Mouse (Mus musculus) large intestine, adult 2 months (tissue): ENCODE results near the gene 4933417A18Rik. TPM values are rescaled to one million over a fixed set of nuclear protein-coding genes. Genes with fewer than 3 reads are reported as not detected.
"Not testable (repeated sequence)": the region's sequence is repeated elsewhere in the genome, so short reads cannot be mapped to it uniquely, and the experiment has no call there.

Experiments
- DNase-seq: peaks from one replicate; pipeline ENCODE4 v3.0.0-alpha.2; 2012; ENCODE audit warnings: low read depth, low spot score
- WGBS: fragments of 180-500 bp; shearing (Covaris S2); methylation state at CpG from one replicate; pipeline ENCODE4 v1.1.7; 2018; 5-methylcytosine and 5-hydroxymethylcytosine counted together
- polyA plus RNA-seq: library from polyadenylated mRNA; depleted of rRNA; stranded (reverse); fragments of >200 nt; gene quantifications from 2 replicates; pipeline ENCODE4 v1.2.3, GENCODE M21; 2012; rRNA removed

Gene 4933417A18Rik
- not detected in 2 replicates for polyA plus RNA-seq

- DNase-seq = no peak
- 77% methylated on average over 4 of the region's 4 CpGs for WGBS
These were observed at the start of gene 4933417A18Rik, which contains the start of gene Fam217a for GRCm38 (mm10) chr13:34924210-34924609. 4933417A18Rik (plus strand) TSS chr13:34924409. Fam217a (minus strand) TSS chr13:34924310.

GRCm38 (mm10) chr13:34874736-34875135, 49.5 kb upstream of the 4933417A18Rik start:
- 7% methylated on average over 13 of the region's 13 CpGs for WGBS
- DNase-seq = not testable (repeated sequence)

- peak; percentile 74 for DNase-seq
- WGBS = under 1% methylated on average over 40 of the region's 40 CpGs
These were observed 49.0 kb upstream of the 4933417A18Rik start, which contains the start of gene Prpf4b for GRCm38 (mm10) chr13:34875166-34875710. Prpf4b (plus strand) TSS chr13:34875302.

DNA sequence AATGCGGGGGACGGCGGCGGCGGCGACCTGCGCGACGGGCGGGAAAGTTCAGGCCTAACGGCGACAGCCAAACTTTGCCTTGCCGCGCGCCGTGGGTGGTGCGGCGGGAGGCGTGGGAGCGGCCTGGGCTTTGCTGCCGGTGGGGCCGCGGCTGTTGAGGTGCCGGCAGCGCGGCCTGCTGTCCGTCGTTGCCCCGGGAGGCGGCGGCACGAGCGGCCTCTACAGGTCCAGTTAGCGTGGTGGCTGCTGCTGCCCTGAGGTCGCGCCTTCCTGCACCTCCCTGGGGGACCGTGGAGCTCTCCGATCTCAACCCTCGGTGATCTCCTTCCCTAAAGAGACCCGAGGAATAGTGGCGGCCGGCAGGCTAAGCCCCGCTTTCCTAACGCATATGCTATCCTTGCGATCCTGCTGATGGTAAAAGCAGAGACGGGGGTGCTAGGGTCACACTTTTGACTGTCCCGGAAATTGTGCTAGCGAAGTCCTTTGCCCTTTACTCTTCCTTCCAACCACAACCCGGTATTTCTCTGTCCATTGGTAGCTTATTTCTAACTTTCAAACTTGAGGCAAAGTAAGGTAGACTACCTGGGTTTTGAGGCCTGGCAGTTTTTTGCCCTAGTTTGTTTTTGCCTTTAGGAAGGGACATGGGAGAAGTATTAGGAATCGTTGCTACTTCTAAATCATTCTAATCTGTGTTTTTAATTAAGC, 48.3 kb upstream of the 4933417A18Rik start:
- WGBS = under 1% methylated on average over 50 of the region's 50 CpGs
- DNase-seq = peak; percentile 14

GRCm38 (mm10) chr13:34876481-34876880, 47.7 kb upstream of the 4933417A18Rik start:
- 1% methylated on average over 3 of the region's 3 CpGs for WGBS
- no peak for DNase-seq

DNA sequence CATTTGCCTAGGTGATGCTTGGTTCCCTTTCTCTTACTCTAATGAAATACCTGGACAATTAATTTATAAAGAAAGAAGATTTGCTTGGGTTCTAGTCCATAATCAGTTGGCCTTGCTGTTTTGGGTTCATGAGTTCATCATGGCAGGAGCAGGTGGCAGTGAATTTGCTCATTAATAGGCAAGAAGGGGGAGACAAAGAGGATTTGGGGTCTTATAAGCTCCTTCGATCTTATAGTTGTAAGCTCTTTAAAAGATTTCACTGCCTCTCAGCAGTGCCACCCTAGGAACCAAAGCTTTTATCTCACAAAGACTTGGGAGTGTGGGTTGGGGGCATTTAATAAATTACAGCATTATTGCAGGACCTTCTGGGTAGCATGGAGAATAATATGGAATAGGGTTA, 31.3 kb upstream of the 4933417A18Rik start:
- WGBS = 98% methylated on average over 1 of the region's 1 CpGs
- no peak for DNase-seq

DNA sequence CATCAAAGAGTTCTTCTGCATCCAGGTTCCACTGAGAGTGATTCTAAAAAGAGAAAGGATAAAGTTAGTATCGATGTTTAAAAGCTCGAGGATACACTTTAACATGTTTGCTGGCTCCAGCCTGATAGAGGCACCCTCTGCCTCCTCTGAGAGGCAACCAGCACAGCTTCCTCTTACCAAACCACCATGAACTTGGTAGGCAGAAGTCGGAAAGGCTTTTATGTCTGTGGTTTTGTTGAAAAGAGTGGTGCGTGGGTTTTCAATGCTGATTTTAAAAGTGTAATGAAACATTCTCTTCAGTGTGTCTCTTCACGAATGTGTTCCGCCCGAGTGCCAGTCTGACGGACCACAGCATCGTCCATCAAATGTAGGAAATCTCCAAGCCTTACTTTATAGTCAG, 9.6 kb upstream of the 4933417A18Rik start:
- WGBS = 79% methylated on average over 9 of the region's 9 CpGs
- no peak for DNase-seq

- no peak for DNase-seq
- 39% methylated on average over 37 of the region's 37 CpGs for WGBS
These were observed 7.6 kb upstream of the 4933417A18Rik start for GRCm38 (mm10) chr13:34916520-34917167.

DNA sequence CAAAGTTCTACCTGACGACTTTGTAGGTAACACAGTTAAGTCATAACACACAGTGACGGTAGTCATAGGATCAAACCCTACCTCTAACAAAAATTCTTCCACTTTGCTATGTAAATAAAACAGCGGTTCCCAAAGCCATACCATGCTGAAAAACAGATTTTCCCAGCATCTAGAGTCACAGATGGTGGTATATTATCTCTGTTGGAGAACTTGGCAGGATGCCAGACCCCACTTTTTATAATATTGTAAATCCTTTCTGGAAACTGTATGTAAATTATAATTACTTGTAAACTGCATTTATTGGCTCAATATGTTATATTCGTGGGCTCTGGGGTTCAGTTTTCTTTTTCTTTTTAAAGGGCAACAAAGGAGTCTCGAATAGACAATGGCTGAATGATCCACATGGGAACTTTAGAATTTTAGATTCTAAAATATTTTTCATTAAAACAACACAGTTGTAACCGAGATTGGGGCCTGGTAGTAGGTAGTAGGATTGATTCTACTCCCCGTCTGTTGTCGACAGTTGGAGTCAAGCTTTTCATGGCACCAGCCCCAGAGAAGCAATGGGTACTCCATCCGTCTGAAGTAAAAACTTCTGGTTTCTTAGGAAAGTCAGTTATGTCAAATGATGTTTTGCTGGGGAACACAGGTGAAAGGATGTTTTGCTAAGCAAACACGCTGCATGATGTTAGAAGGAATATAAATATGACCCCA, 10.9 kb downstream of the 4933417A18Rik start:
- 49% methylated on average over 10 of the region's 10 CpGs for WGBS
- no peak for DNase-seq

DNA sequence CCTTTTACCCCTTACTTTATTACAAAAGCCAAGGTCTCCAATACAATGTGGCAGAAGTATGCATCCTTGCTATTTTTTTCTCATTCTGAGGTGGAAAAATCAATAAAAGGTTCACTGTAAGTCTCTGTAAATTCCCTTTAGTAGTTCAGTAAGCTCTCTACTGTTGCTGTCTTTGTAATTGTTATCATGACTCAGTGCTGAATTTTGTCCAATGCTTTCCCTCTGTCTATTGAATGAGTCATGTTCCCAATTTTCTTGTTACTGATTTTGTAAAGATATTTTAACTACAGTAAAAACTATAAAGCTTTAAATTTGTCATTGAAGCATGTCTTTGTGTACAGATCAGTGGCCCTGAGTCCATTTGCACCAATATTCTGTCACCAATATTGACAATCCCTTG, 18.2 kb downstream of the 4933417A18Rik start:
- no peak for DNase-seq

DNA sequence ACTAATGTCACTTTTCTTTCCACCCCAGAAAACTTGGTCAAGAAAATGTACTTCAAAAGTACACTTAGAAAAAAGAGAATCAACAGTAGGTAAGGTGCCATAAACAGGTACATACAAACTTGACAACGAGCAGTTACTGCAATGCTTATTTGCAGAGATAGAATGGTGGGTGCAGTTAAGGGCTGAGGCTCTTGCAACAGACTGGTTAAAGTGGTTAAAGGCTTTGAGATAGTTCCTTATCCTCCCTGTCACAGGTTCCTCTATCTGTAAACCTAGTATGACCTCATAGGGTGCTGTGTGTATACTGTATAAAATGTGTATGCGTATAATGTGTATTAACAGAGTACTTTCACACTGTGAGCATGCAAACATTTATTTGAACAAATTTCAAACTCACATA, 27.2 kb downstream of the 4933417A18Rik start:
- not testable (repeated sequence) for DNase-seq
- 71% methylated on average over 2 of the region's 2 CpGs for WGBS

DNA sequence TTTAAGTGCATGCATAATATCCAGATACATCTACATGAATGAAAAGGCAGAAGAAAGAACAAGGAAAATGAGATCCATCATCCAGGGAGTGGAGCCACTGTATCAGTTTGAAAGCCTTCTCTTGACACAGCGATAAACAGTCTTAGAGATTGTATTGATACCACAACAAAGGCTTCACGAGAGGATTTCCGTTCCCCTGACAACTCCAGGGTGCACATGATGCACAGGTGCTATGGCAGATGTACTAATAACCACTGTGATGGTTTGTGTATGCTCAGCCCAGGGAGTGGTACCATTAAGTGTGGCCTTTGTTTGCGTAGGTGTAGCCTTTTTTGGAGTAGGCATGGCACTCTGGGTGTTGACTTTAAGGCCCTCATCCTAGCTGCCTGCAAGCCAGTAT, 32.7 kb downstream of the 4933417A18Rik start:
- 51% methylated on average over 4 of the region's 4 CpGs for WGBS
- DNase-seq = no peak

DNA sequence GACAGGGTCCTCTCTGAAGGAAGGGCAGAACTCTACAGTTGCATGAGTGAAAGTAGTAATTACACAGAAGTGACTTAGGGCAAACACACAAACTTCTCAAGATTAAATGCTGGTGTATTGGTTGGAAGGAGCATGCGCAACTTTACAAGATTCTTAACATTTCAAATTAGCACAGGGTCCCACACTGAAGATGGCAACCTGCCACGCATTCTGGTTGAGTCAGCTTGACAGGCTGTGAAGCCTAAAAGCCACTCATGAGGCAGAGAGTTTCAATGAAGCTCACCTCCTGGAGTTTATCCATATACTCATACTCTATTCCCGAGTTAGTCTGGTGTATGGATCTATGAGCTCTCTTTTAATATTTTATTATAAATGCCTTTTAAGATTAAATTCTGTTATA, 33.9 kb downstream of the 4933417A18Rik start:
- DNase-seq = not testable (repeated sequence)
- WGBS = 66% methylated on average over 3 of the region's 3 CpGs

GRCm38 (mm10) chr13:34960996-34961770, 37.0 kb downstream of the 4933417A18Rik start:
- WGBS = 98% methylated on average over 4 of the region's 4 CpGs
- DNase-seq = no peak

DNA sequence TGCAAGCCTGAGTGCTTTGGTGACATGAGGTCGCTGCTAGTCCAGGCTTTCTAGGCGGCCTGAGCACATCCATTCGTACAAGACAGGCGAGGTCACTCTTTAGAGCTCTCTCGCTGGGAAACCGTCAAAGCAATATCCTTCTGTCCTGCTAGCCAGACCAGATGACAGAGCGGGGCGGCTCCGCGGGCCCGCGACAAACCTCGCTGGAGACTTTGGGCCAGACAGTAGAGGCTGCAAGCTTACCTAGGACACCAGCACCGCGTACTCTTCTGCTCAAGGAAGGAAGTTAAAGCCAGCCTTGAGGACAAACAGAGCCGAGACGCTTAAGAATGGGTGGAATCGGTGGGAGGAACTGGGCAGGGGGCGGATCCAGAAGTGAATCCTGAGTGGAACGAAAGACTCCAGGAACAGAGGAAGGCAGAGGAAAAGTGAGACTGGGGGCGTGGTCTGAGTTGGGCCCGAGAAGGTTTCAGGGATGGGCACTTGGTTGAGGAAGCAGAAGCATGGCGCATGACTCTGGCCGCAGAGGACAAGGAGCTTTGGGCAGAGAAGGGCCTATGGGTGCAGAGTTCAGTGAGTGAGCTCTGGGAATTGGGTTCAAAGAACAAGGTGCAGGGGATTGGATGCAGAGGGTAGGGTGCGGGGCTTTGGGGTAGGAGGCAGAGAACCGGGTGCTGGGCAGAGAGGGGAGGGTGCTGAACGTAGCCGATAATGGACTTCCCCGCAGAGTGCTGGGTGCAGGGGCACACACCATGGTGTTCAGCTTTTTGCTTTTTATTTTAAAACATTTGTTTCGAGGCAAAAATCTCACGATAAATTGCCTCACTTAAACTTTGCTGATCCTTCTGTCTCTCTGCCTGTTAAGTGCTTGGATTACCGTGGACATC, 39.5 kb downstream of the 4933417A18Rik start, which contains the start of gene Eci3:
Gene Eci3, minus strand, starts transcription at position 300 of the 887 bp plus-strand sequence.
- no peak for DNase-seq
- WGBS = 5% methylated on average over 32 of the region's 32 CpGs

- 7% methylated on average over 14 of the region's 14 CpGs for WGBS
- DNase-seq = no peak
These were observed 40.2 kb downstream of the 4933417A18Rik start for GRCm38 (mm10) chr13:34964419-34964818.

DNA sequence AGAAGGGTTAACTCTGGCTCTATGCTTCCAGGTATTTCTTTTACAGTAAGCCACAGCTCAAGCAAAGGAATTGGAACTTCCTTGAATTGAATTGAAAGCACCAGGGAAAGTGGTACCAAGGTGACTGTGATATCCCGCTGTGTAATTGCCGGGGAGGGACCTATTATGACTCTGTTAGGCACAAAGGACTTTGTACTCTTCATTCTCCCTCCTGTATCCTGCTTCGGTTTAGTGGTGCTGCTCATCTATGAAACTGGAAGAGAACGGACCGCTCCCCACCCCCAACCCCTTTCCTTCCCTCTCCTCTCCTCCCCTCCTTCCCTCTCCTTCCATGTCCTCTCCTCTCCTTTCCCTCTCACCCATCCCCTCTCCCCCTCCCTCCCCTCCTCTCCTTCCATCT, 40.7 kb downstream of the 4933417A18Rik start:
- 15% methylated on average over 5 of the region's 5 CpGs for WGBS

DNA sequence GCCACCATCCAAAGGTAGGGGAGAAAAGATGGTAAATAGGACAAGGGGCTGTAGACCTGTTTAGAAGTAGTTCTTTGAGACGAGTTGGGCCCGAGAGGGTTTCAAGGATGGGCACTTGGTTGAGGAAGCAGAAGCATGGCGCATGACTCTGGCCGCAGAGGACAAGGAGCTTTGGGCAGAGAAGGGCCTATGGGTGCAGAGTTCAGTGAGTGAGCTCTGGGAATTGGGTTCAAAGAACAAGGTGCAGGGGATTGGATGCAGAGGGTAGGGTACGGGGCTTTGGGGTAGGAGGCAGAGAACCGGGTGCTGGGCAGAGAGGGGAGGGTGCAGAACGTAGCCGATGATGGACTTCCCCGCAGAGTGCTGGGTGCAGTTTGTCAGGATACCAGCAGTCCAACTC, 41.4 kb downstream of the 4933417A18Rik start:
- not testable (repeated sequence) for DNase-seq
- 86% methylated on average over 9 of the region's 9 CpGs for WGBS

More for the DNA sequence above, 40.7 kb downstream of the 4933417A18Rik start:
- no peak for DNase-seq
